Comparison of ENCODE assay signal across 26 mouse cellular contexts in genomic region chr9:28286384-28286783, GRCm38 (mm10).
DNase-seq lines count a peak whose midpoint lies in the region; ATAC-seq lines count a peak whose summit lies in the region.
"Had no signal": no experiment of that assay in that cellular context is flagged by ENCODE, and none has a peak within 500 bp of the region (broad histone marks: within the 10 kb centered on the region; RNA-seq: fewer than 3 reads in every experiment).

No protein-coding gene starts in this region.

- ATAC-seq in heart, embryonic 11.5 days (replicated peaks; ENCODE audit: insufficient number of reproducible peaks, low FRiP score, low TSS enrichment) = no peak
- ATAC-seq: activated CD4-positive, CD25-positive, alpha-beta regulatory T cell, adult 4 months; CD4-positive, CD25-positive, alpha-beta regulatory T cell, adult 4 months; forebrain, embryonic 14.5 days; forebrain, embryonic 16.5 days; Patski had no signal

- H3K9ac ChIP-seq in heart, embryonic 11.5 days (ENCODE audit: low read depth, low read length) = no peak overlapping the region
- H3K9ac ChIP-seq: embryonic facial prominence, embryonic 13.5 days; embryonic facial prominence, embryonic 15.5 days; forebrain, embryonic 12.5 days had no signal

- H3K36me3 ChIP-seq in heart, embryonic 10.5 days = no peaks in the 10 kb centered on the region
- H3K36me3 ChIP-seq in heart, embryonic 11.5 days (ENCODE audit: control insufficient read depth, insufficient read depth, low read length) = no peaks in the 10 kb centered on the region
- H3K36me3 ChIP-seq: embryonic facial prominence, embryonic 13.5 days; embryonic facial prominence, embryonic 15.5 days; forebrain, embryonic 10.5 days; forebrain, embryonic 12.5 days; G1E had no signal

- H3K4me2 ChIP-seq in heart, embryonic 11.5 days = no peak overlapping the region
- H3K4me2 ChIP-seq: embryonic facial prominence, embryonic 13.5 days; embryonic facial prominence, embryonic 15.5 days; forebrain, embryonic 12.5 days had no signal

- H3K4me3 ChIP-seq in heart, embryonic 10.5 days = no peak overlapping the region
- no peak overlapping the region for H3K4me3 ChIP-seq in heart, embryonic 11.5 days (ENCODE audit: low read depth, low read length)
- H3K4me3 ChIP-seq: embryonic facial prominence, embryonic 13.5 days; embryonic facial prominence, embryonic 15.5 days; erythroblast, embryonic 14.5 days; forebrain, embryonic 10.5 days; forebrain, embryonic 12.5 days had no signal

- peaks cover 24% of the 10 kb centered on the region for H3K4me1 ChIP-seq in heart, embryonic 10.5 days
- H3K4me1 ChIP-seq in heart, embryonic 11.5 days (ENCODE audit: control insufficient read depth, insufficient read depth, low read length) = peaks cover 8% of the 10 kb centered on the region
- H3K4me1 ChIP-seq: embryonic facial prominence, embryonic 13.5 days; embryonic facial prominence, embryonic 15.5 days had no signal

- H3K27me3 ChIP-seq in heart, embryonic 10.5 days (ENCODE audit: insufficient read depth, poor library complexity, severe bottlenecking) = no peaks in the 10 kb centered on the region
- no peaks in the 10 kb centered on the region for H3K27me3 ChIP-seq in heart, embryonic 11.5 days (ENCODE audit: control insufficient read depth, insufficient read depth, low read length)
- H3K27me3 ChIP-seq: CH12.LX; embryonic facial prominence, embryonic 13.5 days; embryonic facial prominence, embryonic 15.5 days; forebrain, embryonic 12.5 days had no signal

- 75% methylated on average over 7 of the region's 7 CpGs for WGBS in heart, embryonic 10.5 days
- 68% methylated on average over 7 of the region's 7 CpGs for WGBS in heart, embryonic 11.5 days (ENCODE audit: insufficient replicate concordance)

- peak; percentile 49 for DNase-seq in adrenal gland, adult 2 months
- DNase-seq in adrenal gland, adult 18-20 months (ENCODE audit: low spot score in 2 of 2) = no peak
- DNase-seq in adrenal gland, postnatal 10 days = peak; percentile 24
- no peak for DNase-seq in adrenal gland, postnatal 4 days (ENCODE audit: low spot score in 2 of 2)
- DNase-seq in heart, embryonic 10.5 days (ENCODE audit: low spot score) = peak; percentile 56
- DNase-seq in adrenal gland, postnatal 14 days = peak; percentile 35
- DNase-seq: B cell, adult 2 months; cerebellum, adult 11 months; cerebellum, adult 18-20 months; cerebellum, adult 8-10 months; cerebellum, adult 9-11 months; cerebellum, postnatal 36 days; embryo, embryonic 11 days had no signal

- no peaks in the 10 kb centered on the region for H3K9me3 ChIP-seq in heart, embryonic 10.5 days
- H3K9me3 ChIP-seq in heart, embryonic 11.5 days (replicated peaks; ENCODE audit: control insufficient read depth, low read length) = no peaks in the 10 kb centered on the region
- H3K9me3 ChIP-seq: embryonic facial prominence, embryonic 13.5 days; embryonic facial prominence, embryonic 15.5 days; forebrain, embryonic 10.5 days; forebrain, embryonic 12.5 days had no signal

- H3K27ac ChIP-seq in heart, embryonic 10.5 days = no peak overlapping the region
- H3K27ac ChIP-seq in heart, embryonic 11.5 days (ENCODE audit: low read depth, low read length) = no peak overlapping the region
- H3K27ac ChIP-seq: embryonic facial prominence, embryonic 13.5 days; embryonic facial prominence, embryonic 15.5 days; forebrain, embryonic 10.5 days; forebrain, embryonic 12.5 days had no signal

Comparison
In these comparisons a context has a peak if more than half of its experiments do, and no peak if none do; other contexts are left out.
1. DNase-seq: peak in adrenal gland, adult 2 months (single experiment), adrenal gland, postnatal 10 days (single experiment), heart, embryonic 10.5 days (single experiment) and adrenal gland, postnatal 14 days (single experiment); none in adrenal gland, adult 18-20 months (0 of 2) and adrenal gland, postnatal 4 days (0 of 2).